Mouse (Mus musculus) lung, adult 10 weeks (tissue): ENCODE data around the gene Gm10184. TPM values are rescaled to one million over a fixed set of nuclear protein-coding genes. Genes with fewer than 3 reads are reported as not detected.

Experiments
- polyA plus RNA-seq: library from polyadenylated mRNA; stranded (reverse); fragments of 350-450 nt; fragmentation: Illumina TruSeq; extraction: RNeasy Lipid Tissue Mini Kit (QIAGEN cat#74804); gene quantifications from one replicate; pipeline ENCODE4 v1.2.3, GENCODE M21; 2014; ENCODE audit warnings: low read depth, low replicate concordance; ENCODE audit not compliant: insufficient read depth

The Gm10184 gene
- polyA plus RNA-seq, result 1.1 TPM

DNA sequence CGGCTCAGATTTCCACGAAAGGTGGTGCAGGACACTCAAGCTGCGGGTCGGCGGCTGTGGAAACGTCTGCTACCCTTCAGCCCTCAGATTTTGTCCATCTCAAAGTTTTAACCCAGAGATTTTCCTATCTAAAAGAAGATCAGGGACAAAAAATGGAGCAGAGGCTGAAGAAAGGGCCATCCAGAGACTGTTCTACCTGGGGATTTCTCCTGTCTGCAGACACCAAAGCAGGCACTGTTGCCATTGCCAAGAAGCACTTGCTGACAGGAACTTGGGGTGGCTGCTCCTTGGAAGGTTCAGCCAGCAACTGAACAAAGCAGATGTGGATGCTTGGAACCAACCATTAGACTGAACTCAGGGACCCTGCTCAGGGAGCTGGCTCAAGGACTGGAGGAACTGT, at the start of gene Gm10184:
TSS of gene Gm10184 (minus strand) at position 101 of the 400 bp plus-strand sequence.

